Mouse (Mus musculus) thymus, adult 18-20 months (tissue): ENCODE results near the gene Riiad1.

Experiments
- DNase-seq, 2 experiments: peaks; one replicate each; pipeline ENCODE4 v3.0.0; 2022; ENCODE audit warnings: mixed read lengths in 2 of 2

Gene Riiad1

DNA sequence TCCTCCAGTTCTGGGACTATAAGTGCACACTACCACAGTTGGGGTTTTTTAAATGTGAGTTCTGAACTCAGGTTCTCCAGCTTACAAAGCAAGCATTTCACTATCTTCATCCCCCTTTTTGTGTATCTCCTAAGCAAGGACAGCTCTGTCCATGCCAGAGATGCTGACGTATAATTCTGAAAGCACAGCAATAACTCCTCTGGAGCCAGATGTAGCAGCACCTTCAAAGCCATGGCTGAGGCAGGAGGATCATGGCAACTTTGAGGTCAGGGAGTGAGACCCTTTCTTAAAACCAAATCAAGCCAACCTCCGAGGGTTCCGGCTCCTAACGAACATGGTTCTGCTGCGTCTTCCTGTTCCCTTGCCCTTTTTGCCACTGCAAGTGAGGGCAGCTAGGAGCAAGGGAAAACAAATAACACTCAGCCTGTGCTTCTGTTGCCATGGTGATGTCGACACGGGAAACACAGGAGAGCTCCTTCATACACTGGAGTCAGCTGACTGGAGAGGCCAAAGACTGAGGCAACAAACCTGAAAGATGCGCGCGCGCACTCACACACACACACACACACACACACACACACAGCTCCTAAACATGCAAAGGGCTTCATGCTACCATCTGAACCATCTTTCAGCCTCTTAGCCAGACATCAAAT, 16.1 kb downstream of the Riiad1 start:
- no peak for DNase-seq

GRCm38 (mm10) chr3:94459834-94460233, 20.3 kb downstream of the Riiad1 start:
- DNase-seq = no peak

DNA sequence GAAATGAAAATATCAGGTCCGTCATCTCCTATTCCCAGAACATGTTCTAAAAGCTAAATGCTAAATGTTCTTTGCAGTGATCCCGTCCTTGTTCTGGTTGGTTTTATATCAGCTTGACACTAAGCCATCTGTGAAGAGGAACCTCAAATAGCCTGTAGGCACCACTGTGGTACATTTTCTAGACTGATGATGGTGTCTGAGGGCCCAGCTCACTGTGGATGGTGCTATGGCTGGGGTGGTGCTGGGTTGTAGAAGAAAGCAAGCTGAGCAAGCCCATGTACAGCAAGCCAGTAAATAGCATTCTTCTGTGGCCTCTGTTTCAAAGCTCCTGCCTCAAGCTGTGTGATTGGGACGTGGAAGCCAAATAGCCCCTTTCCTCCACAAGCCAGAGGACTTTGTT, 23.1 kb downstream of the Riiad1 start:
- DNase-seq = no peak

DNA sequence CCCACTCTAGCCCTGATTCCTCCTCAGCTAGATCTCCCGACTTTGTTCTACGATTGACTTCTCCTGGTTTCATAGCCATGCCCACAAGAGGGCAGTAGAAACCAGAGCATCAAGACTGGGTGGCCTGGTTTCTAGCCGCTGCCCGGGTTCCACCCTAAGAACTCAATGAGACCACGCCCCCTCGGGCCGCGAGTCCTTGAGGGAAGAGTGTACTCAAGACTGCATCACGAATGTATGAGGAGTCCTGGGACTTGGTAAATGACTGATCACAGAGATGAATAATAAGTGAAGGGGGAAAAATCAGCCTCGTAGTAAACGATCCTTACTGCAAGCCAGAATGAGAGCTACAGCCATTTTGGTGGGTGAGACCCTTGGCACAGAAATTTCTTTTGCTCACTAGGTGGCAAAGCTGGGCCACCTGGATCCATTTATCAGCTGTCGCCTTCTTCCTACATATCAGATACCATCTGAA, 23.6 kb downstream of the Riiad1 start:
- DNase-seq = peak; percentile 50 to 64

GRCm38 (mm10) chr3:94449377-94449776, 30.8 kb downstream of the Riiad1 start:
- no peak for DNase-seq

DNA sequence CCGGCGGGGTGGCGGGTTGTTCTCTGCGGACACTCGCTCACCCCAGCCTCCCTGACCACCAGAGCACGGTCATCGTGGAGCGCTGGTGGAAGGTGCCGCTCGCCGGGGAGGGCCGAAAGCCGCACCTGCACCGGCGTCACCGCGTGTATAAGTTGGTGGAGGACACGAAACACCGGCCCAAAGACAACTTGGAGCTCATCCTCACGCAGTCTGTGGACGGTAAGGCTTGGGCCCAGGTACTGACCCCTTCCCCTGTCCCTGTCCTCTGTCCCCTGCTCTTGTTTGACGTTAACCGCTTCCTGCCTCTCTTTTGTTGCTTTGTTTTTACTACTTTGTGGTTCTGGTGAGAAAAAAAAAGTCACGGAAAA, 36.6 kb downstream of the Riiad1 start, which contains the start of gene Oaz3:
Gene Oaz3, minus strand, starts transcription at position 319 of the 368 bp plus-strand sequence.
- DNase-seq = no peak

DNA sequence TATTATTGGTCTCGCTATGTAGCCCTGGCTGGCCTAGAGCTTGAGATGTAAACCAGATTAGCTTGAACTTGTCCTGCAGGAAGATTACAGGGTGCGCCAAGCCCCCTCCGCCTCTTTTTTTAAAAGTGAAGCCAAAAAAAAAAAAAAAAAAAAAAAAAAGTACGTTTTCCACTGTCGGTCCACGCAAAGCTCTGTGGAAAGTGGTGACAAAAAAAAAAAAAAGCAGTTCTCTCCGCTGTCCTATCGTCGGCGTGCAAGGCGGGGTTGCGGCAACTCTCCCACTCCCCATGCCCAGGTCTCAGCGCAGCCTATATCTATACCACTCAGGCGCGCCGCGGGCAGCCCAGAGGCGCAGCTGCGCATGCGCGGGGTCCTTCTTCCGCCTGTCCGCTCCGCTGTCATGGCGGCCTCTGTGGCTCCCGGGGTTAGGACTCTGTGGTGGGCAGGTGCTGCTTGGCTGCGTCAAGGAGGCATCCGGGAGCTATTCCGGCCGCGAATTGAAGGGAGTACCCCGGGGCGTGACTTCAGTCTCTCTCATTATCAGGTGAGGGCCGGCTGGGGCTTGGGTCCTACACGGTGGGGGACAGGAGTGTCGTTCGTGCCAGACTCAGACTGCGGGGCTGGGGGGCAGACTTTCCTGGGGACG, 37.1 kb downstream of the Riiad1 start, which contains the start of gene Mrpl9:
Gene Mrpl9, plus strand, starts transcription at position 368 of the 646 bp plus-strand sequence.
- DNase-seq = peak; percentile 92

- no peak for DNase-seq
Observed at GRCm38 (mm10) chr3:94441182-94441581, 39.0 kb downstream of the Riiad1 start.

DNA sequence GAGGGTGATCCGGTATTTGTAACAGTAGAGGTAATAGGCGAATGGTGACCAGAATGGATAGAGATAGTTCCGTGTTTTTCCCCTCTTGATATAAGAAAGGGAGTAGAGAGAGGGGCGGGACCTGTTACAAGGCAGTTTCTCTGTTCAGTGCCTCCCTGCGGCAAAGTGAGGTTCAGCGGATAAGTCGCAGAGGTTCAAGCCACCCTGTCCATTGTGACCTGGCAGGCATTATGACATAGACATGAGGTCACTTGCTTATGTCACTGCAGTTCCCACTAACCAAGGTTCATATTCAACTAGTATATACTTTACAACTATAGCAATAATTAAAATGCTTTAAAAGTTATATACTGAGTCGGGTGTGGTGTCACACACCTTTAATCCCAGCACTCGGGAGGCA, 43.7 kb downstream of the Riiad1 start:
- DNase-seq = no peak

- no peak for DNase-seq
Observed at GRCm38 (mm10) chr3:94434305-94434704, 45.8 kb downstream of the Riiad1 start.

DNA sequence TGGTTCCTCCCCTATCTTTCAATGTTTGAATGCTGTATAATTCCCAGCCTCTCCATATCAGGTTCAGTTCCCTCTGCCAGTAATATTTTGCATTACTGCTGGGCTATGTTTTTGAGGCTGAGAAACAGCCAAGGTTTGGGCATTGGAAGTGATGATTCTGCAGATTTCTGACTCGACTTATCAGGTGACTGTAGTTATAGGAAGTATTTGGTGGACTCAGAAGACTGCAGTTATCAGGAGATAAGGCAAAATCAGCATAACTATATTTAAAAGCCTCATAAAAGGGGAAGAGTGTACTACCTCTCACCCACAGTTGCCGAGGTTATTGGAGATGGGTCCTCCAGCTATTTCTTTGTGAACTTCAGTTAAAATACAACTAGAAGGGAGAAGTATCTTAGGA, 49.2 kb downstream of the Riiad1 start:
- no peak for DNase-seq
